Mouse (Mus musculus) neural tube, embryonic 11.5 days (tissue): ENCODE measurements around the gene Myh3. TPM values are rescaled to one million over a fixed set of nuclear protein-coding genes. Genes with fewer than 3 reads are reported as not detected.

Experiments
- ATAC-seq: fragments of 200-750 bp; cut with Nextera tagmentation; 2 replicates; pipeline ENCODE4 v1.8.0; 2017; ENCODE audit warnings: moderate number of reproducible peaks, mild to moderate bottlenecking, moderate TSS enrichment, moderate library complexity; ENCODE audit not compliant: insufficient read depth, low FRiP score, low TSS enrichment
- DNase-seq: peaks from one replicate; pipeline ENCODE4 v3.0.0-alpha.2; 2015; ENCODE audit warnings: low spot score
- H3K27ac ChIP-seq: fragments of 300-500 bp; sonication (generic); 2 replicates; pipeline ENCODE4 v1.5.1; 2014; ENCODE audit warnings: low read depth, mild to moderate bottlenecking, low read length
- H3K27me3 ChIP-seq: fragments of 300-500 bp; sonication (generic); 2 replicates; pipeline ENCODE4 v1.6.1; 2014; ENCODE audit warnings: mild to moderate bottlenecking, low read length, mixed read lengths; ENCODE audit not compliant: control insufficient read depth, insufficient read depth
- H3K36me3 ChIP-seq: fragments of 300-500 bp; sonication (generic); 2 replicates; pipeline ENCODE4 v1.6.1; 2014; ENCODE audit warnings: mild to moderate bottlenecking, low read length, moderate library complexity, mixed read lengths; ENCODE audit not compliant: control insufficient read depth, insufficient read depth
- H3K4me1 ChIP-seq: fragments of 300-500 bp; sonication (generic); 2 replicates; pipeline ENCODE4 v1.6.1; 2014; ENCODE audit warnings: low read length, mixed read lengths; ENCODE audit not compliant: control insufficient read depth, insufficient read depth
- H3K4me2 ChIP-seq: fragments of 300-500 bp; sonication (generic); 2 replicates; pipeline ENCODE4 v1.6.1; 2014; ENCODE audit warnings: low read depth, mild to moderate bottlenecking, moderate library complexity
- H3K4me3 ChIP-seq: fragments of 300-500 bp; sonication (generic); 2 replicates; pipeline ENCODE4 v1.5.1; 2014; ENCODE audit warnings: low read depth, low read length
- H3K9ac ChIP-seq: fragments of 300-500 bp; sonication (generic); 2 replicates; pipeline ENCODE4 v1.6.1; 2014; ENCODE audit warnings: mild to moderate bottlenecking, low read length
- H3K9me3 ChIP-seq: fragments of 300-500 bp; sonication (generic); 2 replicates; pipeline ENCODE4 v1.6.1; 2016; ENCODE audit warnings: low read length; ENCODE audit not compliant: control insufficient read depth
- WGBS: fragments of 180-500 bp; shearing (Covaris S2); extraction: QIAGEN DNeasy Blood & Tissue Kit; methylation state at CpG from one replicate; pipeline ENCODE4 v1.1.7; 2014; 5-methylcytosine and 5-hydroxymethylcytosine counted together
- polyA plus RNA-seq: library from polyadenylated mRNA; unstranded; fragments of >200 nt; fragmentation: Nextera tagmentation; extraction: Ambion mirVana; gene quantifications from 2 replicates; pipeline ENCODE4 v1.2.1, GENCODE M21; 2014

Gene Myh3
- polyA plus RNA-seq, 1 experiment from 2014 or later: 29.9 TPM

GRCm38 (mm10) chr11:67044959-67045358, 33.1 kb upstream of the Myh3 start:
- WGBS: 86% methylated on average over 6 of the region's 6 CpGs
- no peak for ATAC-seq
- Histone ChIP-seq H3K27me3 (no peaks in the 10 kb centered on the region), H3K4me2 (no peak overlapping the region), H3K4me1 (no peaks in the 10 kb centered on the region), H3K27ac (no peak overlapping the region), H3K36me3 (peaks cover 11% of the 10 kb centered on the region), H3K9me3 (no peaks in the 10 kb centered on the region), H3K4me3 (no peak overlapping the region), H3K9ac (no peak overlapping the region)
- DNase-seq: no peak

- DNase-seq: no peak
- 0 out of 2 replicates have a peak, but pooled peaks cover 2% of the 10 kb centered on the region for H3K36me3 ChIP-seq
- no peak overlapping the region for H3K4me2 ChIP-seq
- no peak overlapping the region for H3K9ac ChIP-seq
- no peak overlapping the region for H3K4me3 ChIP-seq
- ATAC-seq: no peak
- no peak overlapping the region for H3K27ac ChIP-seq
- 0 out of 2 replicates have a peak, but pooled peaks cover 4% of the 10 kb centered on the region for H3K4me1 ChIP-seq
- H3K9me3 ChIP-seq: no peaks in the 10 kb centered on the region
- H3K27me3 ChIP-seq: no peaks in the 10 kb centered on the region
- WGBS: 90% methylated on average over 5 of the region's 5 CpGs
Measured at GRCm38 (mm10) chr11:67047199-67047598, 30.9 kb upstream of the Myh3 start.

- Histone ChIP-seq H3K27ac (no peak overlapping the region), H3K27me3 (no peaks in the 10 kb centered on the region), H3K9ac (no peak overlapping the region), H3K4me1 (peaks cover 8% of the 10 kb centered on the region; the same call in 1 of the 2 replicates), H3K9me3 (no peaks in the 10 kb centered on the region), H3K4me3 (no peak overlapping the region), H3K36me3 (0 out of 2 replicates have a peak, but pooled peaks cover 2% of the 10 kb centered on the region), H3K4me2 (no peak overlapping the region)
- 90% methylated on average over 8 of the region's 8 CpGs for WGBS
- no peak for DNase-seq
- no peak for ATAC-seq
Measured at GRCm38 (mm10) chr11:67048496-67048895, 29.6 kb upstream of the Myh3 start.

DNA sequence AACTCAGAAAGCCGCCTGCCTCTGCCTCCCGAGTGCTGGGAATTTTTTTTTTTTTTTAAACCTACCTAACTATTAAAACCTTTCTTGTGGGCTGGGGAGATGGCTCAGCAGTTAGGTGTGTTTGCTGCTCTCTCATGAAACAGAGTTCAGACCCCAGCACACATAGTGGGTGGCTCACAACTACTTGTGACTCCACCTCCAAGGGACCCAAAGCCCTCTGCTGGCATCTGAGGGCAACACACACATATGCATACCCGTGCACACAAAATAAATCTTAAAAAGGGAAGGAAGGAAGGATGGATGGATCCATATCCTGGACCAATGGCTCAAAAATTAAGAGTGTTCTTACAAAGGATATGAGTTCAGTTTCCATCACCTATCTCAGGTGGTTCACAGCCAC, 28.8 kb upstream of the Myh3 start:
- no peak for DNase-seq
- 95% methylated on average over 3 of the region's 3 CpGs for WGBS
- Histone ChIP-seq H3K4me2 (no peak overlapping the region), H3K9ac (no peak overlapping the region), H3K4me1 (peaks cover 10% of the 10 kb centered on the region; the same call in 1 of the 2 replicates), H3K4me3 (no peak overlapping the region), H3K36me3 (0 out of 2 replicates have a peak, but pooled peaks cover 2% of the 10 kb centered on the region), H3K27me3 (no peaks in the 10 kb centered on the region), H3K27ac (no peak overlapping the region), H3K9me3 (no peaks in the 10 kb centered on the region)
- no peak for ATAC-seq

GRCm38 (mm10) chr11:67051676-67052320, 26.3 kb upstream of the Myh3 start:
- peaks cover 4% of the 10 kb centered on the region; the same call in 1 of the 2 replicates for H3K36me3 ChIP-seq
- DNase-seq: no peak
- 11% methylated on average over 16 of the region's 16 CpGs for WGBS

GRCm38 (mm10) chr11:67052321-67052952, 25.7 kb upstream of the Myh3 start, which contains the start of the genes Adprm and Sco1:
TSS of gene Adprm (minus strand) at chr11:67052594.
TSS of gene Sco1 (plus strand) at chr11:67052670.
- Histone ChIP-seq H3K4me3 (peak within 1 kb of the TSS; percentile 87), H3K9me3 (no peaks in the 10 kb centered on the region), H3K36me3 (peaks cover 4% of the 10 kb centered on the region; the same call in 1 of the 2 replicates), H3K27me3 (no peaks in the 10 kb centered on the region), H3K4me1 (peaks cover 10% of the 10 kb centered on the region; the same call in 1 of the 2 replicates), H3K4me2 (peak within 1 kb of the TSS; percentile 68), H3K9ac (peak within 1 kb of the TSS; percentile 75), H3K27ac (peak within 1 kb of the TSS; percentile 39; the same call in 1 of the 2 replicates)
- peak; percentile 87 for DNase-seq
- peak; percentile 93 for ATAC-seq
- under 1% methylated on average over 50 of the region's 50 CpGs for WGBS

More at GRCm38 (mm10) chr11:67051676-67052320, 26.3 kb upstream of the Myh3 start:
- no peaks in the 10 kb centered on the region for H3K9me3 ChIP-seq
- peak overlapping the region; percentile 75 for H3K9ac ChIP-seq
- peaks cover 10% of the 10 kb centered on the region; the same call in 1 of the 2 replicates for H3K4me1 ChIP-seq
- H3K4me2 ChIP-seq: peak overlapping the region; percentile 68
- H3K27me3 ChIP-seq: no peaks in the 10 kb centered on the region
- peak overlapping the region; percentile 87 for H3K4me3 ChIP-seq
- peak; percentile 33; the same call in 1 of the 2 replicates for ATAC-seq
- H3K27ac ChIP-seq: peak overlapping the region; percentile 39; the same call in 1 of the 2 replicates

DNA sequence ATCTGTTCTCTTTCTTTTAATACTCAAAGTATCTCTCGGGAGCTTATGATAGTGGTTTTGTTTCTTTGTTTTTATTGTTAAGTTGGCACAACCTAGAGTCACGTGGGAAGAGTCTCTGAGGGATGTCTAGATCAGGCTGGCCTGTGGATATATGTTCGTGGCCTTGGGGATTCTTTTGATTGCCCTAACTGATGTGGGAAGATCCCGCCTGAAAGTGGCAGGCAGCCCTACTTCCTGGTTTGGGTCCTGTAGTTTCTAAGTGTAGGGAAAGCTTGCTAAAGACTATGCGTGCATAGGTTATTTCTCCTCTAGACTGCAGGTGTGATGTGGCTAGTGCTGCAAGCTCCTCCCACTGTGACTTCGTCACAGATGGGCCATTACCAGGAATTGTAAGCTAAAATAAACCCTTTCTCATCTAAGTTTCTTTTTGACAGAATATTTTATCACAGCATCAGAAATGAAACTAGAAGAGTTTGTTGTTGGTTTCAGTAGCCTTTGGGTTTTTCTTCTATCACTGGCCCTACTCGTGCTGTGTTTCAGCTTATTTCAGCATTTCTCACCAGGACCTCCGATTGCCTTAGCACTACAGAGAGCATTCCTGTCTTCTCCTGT, 23.2 kb upstream of the Myh3 start:
- H3K4me2 ChIP-seq: no peak overlapping the region
- H3K36me3 ChIP-seq: peaks cover 2% of the 10 kb centered on the region
- H3K27ac ChIP-seq: no peak overlapping the region
- ATAC-seq (no peak), DNase-seq (no peak)
- WGBS: 92% methylated on average over 8 of the region's 8 CpGs
- peaks cover 10% of the 10 kb centered on the region; the same call in 1 of the 2 replicates for H3K4me1 ChIP-seq
- H3K4me3 ChIP-seq: no peak overlapping the region
- H3K9me3 ChIP-seq: no peaks in the 10 kb centered on the region
- H3K9ac ChIP-seq: no peak overlapping the region
- H3K27me3 ChIP-seq: no peaks in the 10 kb centered on the region

- H3K27me3 ChIP-seq: no peaks in the 10 kb centered on the region
- no peaks in the 10 kb centered on the region for H3K4me1 ChIP-seq
- ATAC-seq: no peak
- 95% methylated on average over 2 of the region's 2 CpGs for WGBS
- H3K4me2 ChIP-seq: no peak overlapping the region
- H3K9me3 ChIP-seq: no peaks in the 10 kb centered on the region
- no peak overlapping the region for H3K27ac ChIP-seq
- DNase-seq: no peak
- peaks cover 5% of the 10 kb centered on the region for H3K36me3 ChIP-seq
- no peak overlapping the region for H3K9ac ChIP-seq
- H3K4me3 ChIP-seq: no peak overlapping the region
Measured at GRCm38 (mm10) chr11:67061311-67061710, 16.8 kb upstream of the Myh3 start.
